Mouse (Mus musculus): Measurements from ENCODE around the gene Sfrp4. TPM values are rescaled to one million over a fixed set of nuclear protein-coding genes. Genes with fewer than 3 reads are reported as not detected.

The Sfrp4 gene
- polyA plus RNA-seq, 1 experiment from 2014 or later: 2.3 TPM

GRCm38 (mm10) chr13:19643519-19643918, 20.6 kb downstream of the Sfrp4 start:
- Histone ChIP-seq H3K9me3 (no peaks in the 10 kb centered on the region), H3K4me2 (replicated peaks) (no peak overlapping the region), H3K4me1 (no peaks in the 10 kb centered on the region), H3K27me3 (replicated peaks) (no peaks in the 10 kb centered on the region), H3K4me3 (no peak overlapping the region), H3K9ac (no peak overlapping the region), H3K27ac (no peak overlapping the region), H3K36me3 (no peaks in the 10 kb centered on the region)
- WGBS: 33% methylated on average over 1 of the region's 1 CpGs
- ATAC-seq (ENCODE audit: low FRiP score, low read depth): no peak

GRCm38 (mm10) chr13:19644225-19644624, 21.3 kb downstream of the Sfrp4 start:
- H3K9ac ChIP-seq: no peak overlapping the region
- no peak overlapping the region for H3K4me2 ChIP-seq (replicated peaks)
- no peak for ATAC-seq (ENCODE audit: low FRiP score, low read depth)
- no peaks in the 10 kb centered on the region for H3K9me3 ChIP-seq
- H3K4me3 ChIP-seq: no peak overlapping the region
- H3K27ac ChIP-seq: no peak overlapping the region
- no peaks in the 10 kb centered on the region for H3K27me3 ChIP-seq (replicated peaks)
- no peaks in the 10 kb centered on the region for H3K36me3 ChIP-seq
- H3K4me1 ChIP-seq: no peaks in the 10 kb centered on the region
- whole genome bisulfite sequencing: 82% methylated on average over 2 of the region's 2 CpGs

- H3K27ac ChIP-seq: no peak overlapping the region
- no peak for ATAC-seq (ENCODE audit: low FRiP score, low read depth)
- H3K4me2 ChIP-seq (replicated peaks): no peak overlapping the region
- no peaks in the 10 kb centered on the region for H3K27me3 ChIP-seq (replicated peaks)
- no peaks in the 10 kb centered on the region for H3K9me3 ChIP-seq
- no peak overlapping the region for H3K4me3 ChIP-seq
- WGBS: 98% methylated on average over 2 of the region's 2 CpGs
- no peak overlapping the region for H3K9ac ChIP-seq
- no peaks in the 10 kb centered on the region for H3K36me3 ChIP-seq
- no peaks in the 10 kb centered on the region for H3K4me1 ChIP-seq
Observed at GRCm38 (mm10) chr13:19649824-19650223, 26.9 kb downstream of the Sfrp4 start.

- Histone ChIP-seq H3K27ac (no peak overlapping the region), H3K36me3 (no peaks in the 10 kb centered on the region), H3K9me3 (no peaks in the 10 kb centered on the region), H3K4me3 (no peak overlapping the region), H3K9ac (no peak overlapping the region), H3K4me1 (no peaks in the 10 kb centered on the region), H3K27me3 (replicated peaks) (no peaks in the 10 kb centered on the region), H3K4me2 (replicated peaks) (no peak overlapping the region)
- no peak for ATAC-seq (ENCODE audit: low FRiP score, low read depth)
- WGBS: 92% methylated on average over 2 of the region's 2 CpGs
Observed at GRCm38 (mm10) chr13:19652405-19652804, 29.5 kb downstream of the Sfrp4 start.

GRCm38 (mm10) chr13:19668355-19669140, 45.6 kb downstream of the Sfrp4 start:
- H3K36me3 ChIP-seq: no peaks in the 10 kb centered on the region
- no peaks in the 10 kb centered on the region for H3K9me3 ChIP-seq
- no peaks in the 10 kb centered on the region for H3K27me3 ChIP-seq (replicated peaks)
- no peak overlapping the region for H3K4me2 ChIP-seq (replicated peaks)
- no peak for ATAC-seq (ENCODE audit: low FRiP score, low read depth)
- 77% methylated on average over 4 of the region's 4 CpGs for WGBS
- no peaks in the 10 kb centered on the region for H3K4me1 ChIP-seq
- H3K27ac ChIP-seq: no peak overlapping the region
- no peak overlapping the region for H3K4me3 ChIP-seq
- no peak overlapping the region for H3K9ac ChIP-seq

- Histone ChIP-seq H3K9me3 (no peaks in the 10 kb centered on the region), H3K4me3 (no peak overlapping the region), H3K27ac (no peak overlapping the region), H3K9ac (no peak overlapping the region), H3K27me3 (replicated peaks) (no peaks in the 10 kb centered on the region), H3K4me1 (no peaks in the 10 kb centered on the region), H3K36me3 (no peaks in the 10 kb centered on the region), H3K4me2 (replicated peaks) (no peak overlapping the region)
- 89% methylated on average over 3 of the region's 3 CpGs for WGBS
- no peak for ATAC-seq (ENCODE audit: low FRiP score, low read depth)
Observed at GRCm38 (mm10) chr13:19674025-19674424, 51.1 kb downstream of the Sfrp4 start.

GRCm38 (mm10) chr13:19674601-19675000, 51.7 kb downstream of the Sfrp4 start:
- H3K4me2 ChIP-seq (replicated peaks): no peak overlapping the region
- ATAC-seq (ENCODE audit: low FRiP score, low read depth): no peak

More at GRCm38 (mm10) chr13:19674601-19675000, 51.7 kb downstream of the Sfrp4 start:
- Histone ChIP-seq H3K4me3 (no peak overlapping the region), H3K36me3 (no peaks in the 10 kb centered on the region), H3K27me3 (replicated peaks) (no peaks in the 10 kb centered on the region), H3K4me1 (no peaks in the 10 kb centered on the region), H3K9ac (no peak overlapping the region), H3K9me3 (no peaks in the 10 kb centered on the region), H3K27ac (no peak overlapping the region)

Other genes starting within 250 kb of the Sfrp4 start
- gene Stard3nl, start 227.3 kb upstream of the Sfrp4 start, polyA plus RNA-seq (2016; fragmentation: Nextera tagmentation; extraction: Ambion mirVana): 153 and 157 TPM in 2 replicates
- gene Epdr1, start 3.2 kb upstream of the Sfrp4 start, polyA plus RNA-seq (2016; fragmentation: Nextera tagmentation; extraction: Ambion mirVana): 14.6 and 15.9 TPM in 2 replicates
- not detected in 2 replicates for gene Nme8, start 74.7 kb downstream of the Sfrp4 start, polyA plus RNA-seq (2016; fragmentation: Nextera tagmentation; extraction: Ambion mirVana)
- gene Gpr141, start 201.2 kb downstream of the Sfrp4 start, polyA plus RNA-seq (2016; fragmentation: Nextera tagmentation; extraction: Ambion mirVana): 0.10 and 0.40 TPM in 2 replicates

All from neural tube, embryonic 12.5 days (tissue).